In genomic region chr12:69400871-69401286, GRCm38 (mm10) we compare ENCODE assay signal across 16 mouse cellular contexts. TPM values are rescaled to one million over a fixed set of nuclear protein-coding genes. Genes with fewer than 3 reads are reported as not detected.
DNase-seq lines count a peak whose midpoint lies in the region; ATAC-seq lines count a peak whose summit lies in the region.
"Had no signal": no experiment of that assay in that cellular context is flagged by ENCODE, and none has a peak within 500 bp of the region (broad histone marks: within the 10 kb centered on the region; RNA-seq: fewer than 3 reads in every experiment).

No protein-coding gene starts in this region.

- no peak overlapping the region for H3K4me3 ChIP-seq in intestine, embryonic 15.5 days (replicated peaks)
- no peak overlapping the region for H3K4me3 ChIP-seq in intestine, embryonic 16.5 days (ENCODE audit: low read length)
- H3K4me3 ChIP-seq: embryonic facial prominence, embryonic 10.5 days; liver, embryonic 13.5 days; midbrain, embryonic 12.5 days had no signal

- no peaks in the 10 kb centered on the region for H3K9me3 ChIP-seq in intestine, embryonic 15.5 days
- H3K9me3 ChIP-seq in intestine, embryonic 16.5 days (ENCODE audit: control insufficient read depth, low read length) = no peaks in the 10 kb centered on the region
- H3K9me3 ChIP-seq: embryonic facial prominence, embryonic 10.5 days; liver, embryonic 13.5 days; midbrain, embryonic 12.5 days had no signal

- no peak overlapping the region for H3K9ac ChIP-seq in intestine, embryonic 15.5 days
- H3K9ac ChIP-seq in intestine, embryonic 16.5 days (ENCODE audit: low read depth, low read length) = no peak overlapping the region
- H3K9ac ChIP-seq: liver, embryonic 13.5 days; midbrain, embryonic 12.5 days had no signal

- H3K4me2 ChIP-seq in intestine, embryonic 15.5 days (replicated peaks) = no peak overlapping the region
- H3K4me2 ChIP-seq in intestine, embryonic 16.5 days (ENCODE audit: low read depth, low read length) = no peak overlapping the region
- H3K4me2 ChIP-seq: liver, embryonic 13.5 days; midbrain, embryonic 12.5 days had no signal

- H3K27ac ChIP-seq in intestine, embryonic 15.5 days = no peak overlapping the region
- no peak overlapping the region for H3K27ac ChIP-seq in intestine, embryonic 16.5 days (ENCODE audit: low read length)
- H3K27ac ChIP-seq: embryonic facial prominence, embryonic 10.5 days; liver, embryonic 13.5 days; midbrain, embryonic 12.5 days had no signal

- peak; percentile 30 for DNase-seq in lung, postnatal 10 days
- DNase-seq in lung, postnatal 14 days = no peak
- no peak for DNase-seq in thymus, postnatal 4 days
- no peak for DNase-seq in adrenal gland, postnatal 10 days
- DNase-seq: adrenal gland, adult 2 months; cerebellum, postnatal 14 days; heart, postnatal 10 days; kidney, adult 11 months; liver, embryonic 13.5 days; right cerebral cortex, postnatal 25 days had no signal

- H3K4me1 ChIP-seq in intestine, embryonic 15.5 days (replicated peaks) = no peaks in the 10 kb centered on the region
- H3K4me1 ChIP-seq in intestine, embryonic 16.5 days (ENCODE audit: control insufficient read depth, insufficient read depth, low read length) = no peaks in the 10 kb centered on the region
- H3K4me1 ChIP-seq: embryonic facial prominence, embryonic 10.5 days; liver, embryonic 13.5 days; midbrain, embryonic 12.5 days had no signal

- ATAC-seq in intestine, embryonic 15.5 days = peak; percentile 43; the same call in 1 of the 2 replicates
- no peak for ATAC-seq in intestine, embryonic 16.5 days
- peak; percentile 84 for ATAC-seq in common myeloid progenitor, adult 5-6 weeks (replicated peaks; ENCODE audit: low read depth, poor library complexity, severe bottlenecking)
- peak; percentile 68 for ATAC-seq in monocyte, adult 5-6 weeks (replicated peaks; ENCODE audit: insufficient number of reproducible peaks, low FRiP score, low TSS enrichment, poor library complexity, severe bottlenecking)

- no peaks in the 10 kb centered on the region for H3K27me3 ChIP-seq in intestine, embryonic 15.5 days (replicated peaks)
- H3K27me3 ChIP-seq in intestine, embryonic 16.5 days (replicated peaks; ENCODE audit: control insufficient read depth, insufficient read depth, low read length) = no peaks in the 10 kb centered on the region
- H3K27me3 ChIP-seq: liver, embryonic 13.5 days; midbrain, embryonic 12.5 days had no signal

- WGBS in intestine, embryonic 15.5 days = 14% methylated on average over 2 of the region's 2 CpGs
- WGBS in intestine, embryonic 16.5 days = 16% methylated on average over 2 of the region's 2 CpGs

- no peaks in the 10 kb centered on the region for H3K36me3 ChIP-seq in intestine, embryonic 15.5 days
- no peaks in the 10 kb centered on the region for H3K36me3 ChIP-seq in intestine, embryonic 16.5 days (ENCODE audit: control insufficient read depth, insufficient read depth, low read length)
- H3K36me3 ChIP-seq: embryonic facial prominence, embryonic 10.5 days; liver, embryonic 13.5 days; midbrain, embryonic 12.5 days had no signal

RNA-seq across cellular contexts. Expression of gene Gm9887, which starts 28.6 kb away (rescaled TPM):
- 1.7 and 2.0 TPM in 2 replicates for polyA plus RNA-seq in intestine, embryonic 15.5 days (2015; fragmentation: Nextera tagmentation; extraction: Ambion mirVana)
- polyA plus RNA-seq in intestine, embryonic 16.5 days (2015; fragmentation: Nextera tagmentation; extraction: Ambion mirVana) = 1.0 and 1.4 TPM in 2 replicates
- 1.5 TPM in 1 of 2 replicates, not detected in the other for total RNA-seq in common myeloid progenitor, adult 5-6 weeks (2017)
- total RNA-seq in monocyte, adult 5-6 weeks (2017) = not detected in 3 replicates
- total RNA-seq in adrenal gland, postnatal 10 days (2021) = under 1 TPM in 1 of 2 experiments, not detected in 1; 0.63 TPM

RNA-seq across cellular contexts. Expression of gene Arf6, which starts 28.9 kb away (rescaled TPM):
- 49.5 and 54.9 TPM in 2 replicates for polyA plus RNA-seq in intestine, embryonic 15.5 days (2015; fragmentation: Nextera tagmentation; extraction: Ambion mirVana)
- polyA plus RNA-seq in intestine, embryonic 16.5 days (2015; fragmentation: Nextera tagmentation; extraction: Ambion mirVana) = 18.0 and 34.2 TPM in 2 replicates
- total RNA-seq in common myeloid progenitor, adult 5-6 weeks (2017) = 104 and 110 TPM in 2 replicates
- 213 to 230 TPM (median 223 TPM) in 3 replicates for total RNA-seq in monocyte, adult 5-6 weeks (2017)
- total RNA-seq in adrenal gland, postnatal 10 days (2021) = 100 to 1,000 TPM in 1 of 2 experiments, 10 to 100 TPM in 1; 94.9 to 116 TPM

RNA-seq across cellular contexts. Expression of gene Nemf, which starts 43.9 kb away (rescaled TPM):
- 71.6 and 71.8 TPM in 2 replicates for polyA plus RNA-seq in intestine, embryonic 15.5 days (2015; fragmentation: Nextera tagmentation; extraction: Ambion mirVana)
- 56.3 and 66.2 TPM in 2 replicates for polyA plus RNA-seq in intestine, embryonic 16.5 days (2015; fragmentation: Nextera tagmentation; extraction: Ambion mirVana)
- 126 and 136 TPM in 2 replicates for total RNA-seq in common myeloid progenitor, adult 5-6 weeks (2017)
- 89.6 to 137 TPM (median 117 TPM) in 3 replicates for total RNA-seq in monocyte, adult 5-6 weeks (2017)
- total RNA-seq in adrenal gland, postnatal 10 days (2021) = 10 to 100 TPM; 33.9 to 39.0 TPM
